Mouse (Mus musculus) megakaryocyte, embryonic 14.5 days (primary cell): ENCODE results near the gene Dgkz. TPM values are rescaled to one million over a fixed set of nuclear protein-coding genes. Genes with fewer than 3 reads are reported as not detected.

Source experiments
- H3K27me3 ChIP-seq: replicated peaks from 2 replicates; pipeline ENCODE3; 2012; ENCODE audit warnings: inconsistent platforms
- H3K36me3 ChIP-seq: replicated peaks from 2 replicates; pipeline ENCODE3; 2012; ENCODE audit warnings: low read length, inconsistent platforms, mixed read lengths
- H3K4me1 ChIP-seq: 2 replicates; pipeline ENCODE4 v1.6.1; 2012; ENCODE audit warnings: inconsistent platforms
- H3K4me3 ChIP-seq: replicated peaks from 2 replicates; pipeline ENCODE3; 2012; ENCODE audit warnings: moderate library complexity, mild to moderate bottlenecking, inconsistent platforms
- H3K9me3 ChIP-seq: 2 replicates; pipeline ENCODE4 v1.6.1; 2012; ENCODE audit warnings: inconsistent platforms
- FLI1 ChIP-seq: IDR thresholded peaks from 2 replicates; pipeline ENCODE4 v1.6.1; 2012; ENCODE audit warnings: low read length, inconsistent platforms, mixed read lengths
- GATA1 ChIP-seq: IDR thresholded peaks from 3 replicates; pipeline ENCODE4 v1.6.1; 2012; ENCODE audit warnings: mixed read lengths, low read length, inconsistent platforms, borderline replicate concordance
- polyA plus RNA-seq: library from polyadenylated mRNA; stranded (reverse); fragments of >175 nt; gene quantifications from 2 replicates; pipeline ENCODE4 v1.2.3, GENCODE M21; 2012; ENCODE audit warnings: low replicate concordance; ENCODE audit not compliant: insufficient read depth

The Dgkz gene
- polyA plus RNA-seq, 1 experiment, result 303 TPM

DNA sequence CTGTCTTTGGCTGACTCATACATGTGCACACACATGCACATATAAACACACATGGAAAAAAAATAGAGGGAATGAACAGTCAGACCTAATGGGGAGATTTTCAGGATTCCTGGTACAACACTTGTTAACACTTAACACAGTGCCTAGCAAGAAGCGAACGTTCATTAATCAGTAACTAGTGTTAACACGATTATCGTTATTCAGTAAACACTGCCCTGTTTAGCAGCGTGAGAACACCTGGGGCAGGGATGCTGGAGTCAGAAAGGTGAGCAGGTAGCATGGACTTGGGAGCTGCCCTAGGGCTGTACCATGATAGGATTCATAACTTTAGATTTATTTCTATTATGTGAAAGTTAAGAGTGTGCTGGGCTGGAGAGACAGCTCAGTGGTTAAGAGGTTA lies 20.3 kb upstream of the Dgkz start:
- TF ChIP-seq GATA1 (no peak), FLI1 (no peak)
- Histone ChIP-seq H3K4me3 (no peak overlapping the region), H3K27me3 (peaks cover 79% of the 10 kb centered on the region), H3K36me3 (no peaks in the 10 kb centered on the region), H3K4me1 (peaks cover 4% of the 10 kb centered on the region; the same call in 1 of the 2 replicates), H3K9me3 (no peaks in the 10 kb centered on the region)

DNA sequence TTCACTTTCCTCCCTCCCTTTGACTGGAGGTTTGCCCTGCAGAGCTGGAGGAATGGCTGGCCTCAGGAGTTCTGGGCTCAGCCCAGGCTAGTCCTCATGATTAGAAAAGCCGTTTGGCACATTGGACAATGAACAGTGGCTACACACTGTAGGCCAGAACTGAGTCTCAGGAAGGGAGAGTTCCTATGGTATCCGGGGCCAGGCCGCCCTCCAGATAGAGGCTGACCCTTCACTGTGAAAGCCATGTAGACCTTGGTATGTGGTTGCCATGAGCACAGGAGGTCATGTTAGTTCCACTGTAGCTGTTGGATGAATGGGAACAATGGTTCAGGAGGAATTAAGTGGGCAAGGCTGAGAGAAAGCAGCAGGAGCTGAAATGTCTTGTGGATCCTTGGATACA lies 17.7 kb upstream of the Dgkz start:
- H3K4me1 ChIP-seq, result peaks cover 4% of the 10 kb centered on the region; the same call in 1 of the 2 replicates
- H3K27me3 ChIP-seq, result peaks cover 71% of the 10 kb centered on the region
- H3K4me3 ChIP-seq, result no peak overlapping the region
- no peak for TF ChIP-seq FLI1
- TF ChIP-seq GATA1, result no peak
- H3K36me3 ChIP-seq, result no peaks in the 10 kb centered on the region
- peaks cover 7% of the 10 kb centered on the region for H3K9me3 ChIP-seq

DNA sequence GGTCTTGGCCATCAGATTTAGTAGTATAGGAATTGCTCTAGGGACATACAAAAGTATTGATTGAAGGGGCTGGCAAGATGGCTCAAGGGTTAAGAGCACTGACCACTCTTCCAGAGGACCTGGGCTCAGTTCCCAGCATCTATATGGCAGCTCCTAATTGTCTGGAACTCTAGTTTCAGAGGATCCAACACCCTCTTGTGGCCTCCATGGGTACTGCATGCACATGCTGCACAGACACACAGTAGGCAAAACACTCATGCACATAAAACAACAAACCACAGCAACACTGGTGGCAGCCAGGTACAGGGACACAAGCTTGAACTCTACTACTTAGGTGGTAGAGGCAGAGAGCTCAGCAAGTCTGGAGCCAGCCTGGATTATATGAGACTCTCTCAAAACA lies 14.1 kb upstream of the Dgkz start:
- H3K4me1 ChIP-seq, result peaks cover 36% of the 10 kb centered on the region
- peaks cover 7% of the 10 kb centered on the region for H3K9me3 ChIP-seq
- no peak overlapping the region for H3K4me3 ChIP-seq
- TF ChIP-seq FLI1 (no peak), GATA1 (no peak)
- peaks cover 41% of the 10 kb centered on the region for H3K27me3 ChIP-seq
- no peaks in the 10 kb centered on the region for H3K36me3 ChIP-seq

DNA sequence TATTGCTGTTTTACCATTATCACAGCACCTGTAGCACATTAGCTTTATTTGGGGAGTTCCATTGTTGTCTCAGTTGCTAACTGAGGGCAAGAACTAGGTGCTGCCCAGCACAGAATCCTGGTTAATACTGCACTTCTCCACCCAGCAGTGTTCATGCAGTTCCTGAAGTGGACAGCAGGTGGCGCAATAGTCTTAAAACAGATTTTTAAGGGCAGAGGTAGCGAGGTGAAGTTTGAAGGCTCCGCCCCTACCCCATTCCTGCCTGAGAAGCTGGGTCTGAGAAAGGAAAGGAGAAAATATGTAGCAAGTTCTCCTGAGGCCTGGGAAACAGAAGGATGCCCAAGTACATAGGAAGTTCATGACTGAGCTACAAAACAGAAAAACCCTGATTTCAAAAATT lies 11.9 kb upstream of the Dgkz start:
- Histone ChIP-seq H3K4me3 (no peak overlapping the region), H3K4me1 (peaks cover 52% of the 10 kb centered on the region), H3K9me3 (peaks cover 7% of the 10 kb centered on the region), H3K36me3 (peaks cover 9% of the 10 kb centered on the region), H3K27me3 (peaks cover 23% of the 10 kb centered on the region)
- no peak for TF ChIP-seq FLI1
- no peak for TF ChIP-seq GATA1

DNA sequence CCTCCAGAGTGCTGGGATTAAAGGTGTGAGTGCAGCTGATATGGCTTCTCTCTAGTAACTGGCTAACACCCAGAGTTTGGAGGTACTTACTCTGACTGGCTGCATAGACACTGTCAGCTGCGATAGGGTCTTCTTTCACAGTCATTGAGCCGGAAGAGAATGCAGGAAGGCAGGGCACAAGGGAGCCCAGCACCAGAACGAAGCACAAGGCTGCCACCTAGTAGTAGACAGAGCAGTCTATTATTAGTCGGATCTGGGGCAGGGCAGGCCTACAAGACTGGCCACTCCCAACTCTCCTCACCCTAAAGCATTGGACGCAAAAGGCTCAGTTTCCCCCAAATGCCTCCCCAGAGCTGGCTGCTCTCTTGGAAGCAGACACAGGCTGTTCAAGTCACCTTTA lies 10.4 kb upstream of the Dgkz start:
- peak overlapping the region; percentile 82 for H3K4me3 ChIP-seq
- peaks cover 10% of the 10 kb centered on the region for H3K36me3 ChIP-seq
- peaks cover 11% of the 10 kb centered on the region for H3K27me3 ChIP-seq
- peaks cover 7% of the 10 kb centered on the region for H3K9me3 ChIP-seq
- H3K4me1 ChIP-seq, result peaks cover 62% of the 10 kb centered on the region
- TF ChIP-seq FLI1 (no peak), GATA1 (no peak)

DNA sequence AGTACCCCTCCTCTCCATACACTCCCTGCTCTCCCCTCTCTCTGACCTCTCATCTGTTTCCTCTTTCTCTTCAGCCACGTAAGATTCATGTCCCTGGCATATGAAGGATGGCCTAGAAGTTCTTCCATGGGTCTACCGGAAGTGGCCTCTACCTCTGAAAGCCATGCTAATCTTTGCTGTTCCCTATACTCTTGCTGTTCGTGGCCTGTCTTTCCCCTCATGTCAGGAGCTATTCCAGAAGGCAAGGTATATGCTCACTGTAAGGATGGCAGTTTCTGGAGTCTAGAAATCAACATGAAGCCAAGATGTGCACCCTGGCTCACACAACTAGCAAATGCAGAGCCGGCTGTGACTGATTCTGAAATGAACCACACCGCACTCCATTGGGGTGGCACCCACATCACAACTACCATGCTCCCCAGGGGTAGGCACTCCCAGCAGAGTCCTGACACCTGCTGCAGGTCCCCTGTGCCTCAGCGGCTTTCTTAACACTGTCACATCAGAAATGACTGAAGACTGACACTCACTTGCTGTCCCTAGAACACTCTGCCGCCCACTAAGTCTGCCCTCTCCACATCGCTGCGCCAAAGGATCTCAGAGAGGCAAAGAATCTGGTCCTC lies 9.4 kb upstream of the Dgkz start:
- peaks cover 7% of the 10 kb centered on the region for H3K9me3 ChIP-seq
- peaks cover 10% of the 10 kb centered on the region for H3K36me3 ChIP-seq
- peak overlapping the region; percentile 91 for H3K4me3 ChIP-seq
- H3K27me3 ChIP-seq, result peaks cover 4% of the 10 kb centered on the region
- TF ChIP-seq GATA1, result no peak
- TF ChIP-seq FLI1, result no peak
- H3K4me1 ChIP-seq, result peaks cover 70% of the 10 kb centered on the region

DNA sequence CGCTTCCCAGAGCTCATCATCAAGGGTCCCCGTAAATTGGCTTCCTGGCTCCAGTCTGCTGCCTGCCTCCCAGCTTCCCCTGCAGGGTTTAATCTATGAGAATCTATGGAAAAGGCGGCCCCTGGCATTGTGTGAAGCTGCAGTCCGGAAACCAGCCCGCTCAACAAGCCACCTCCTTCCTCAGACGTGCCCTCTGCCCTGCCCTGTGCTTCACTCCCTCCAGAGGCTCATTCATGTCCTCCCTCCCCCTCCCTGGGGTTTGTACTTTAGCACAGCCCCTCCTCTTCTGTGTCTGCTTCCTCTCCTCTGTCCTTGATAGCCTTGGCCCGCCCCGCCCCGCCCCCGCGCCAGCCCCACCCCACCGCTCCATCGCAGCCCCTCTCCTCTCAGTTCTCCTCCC lies 8.8 kb upstream of the Dgkz start:
- TF ChIP-seq FLI1, result no peak
- no peak for TF ChIP-seq GATA1
- Histone ChIP-seq H3K9me3 (peaks cover 1% of the 10 kb centered on the region), H3K27me3 (peaks cover 8% of the 10 kb centered on the region), H3K4me1 (peaks cover 74% of the 10 kb centered on the region), H3K36me3 (peaks cover 10% of the 10 kb centered on the region), H3K4me3 (peak overlapping the region; percentile 91)

DNA sequence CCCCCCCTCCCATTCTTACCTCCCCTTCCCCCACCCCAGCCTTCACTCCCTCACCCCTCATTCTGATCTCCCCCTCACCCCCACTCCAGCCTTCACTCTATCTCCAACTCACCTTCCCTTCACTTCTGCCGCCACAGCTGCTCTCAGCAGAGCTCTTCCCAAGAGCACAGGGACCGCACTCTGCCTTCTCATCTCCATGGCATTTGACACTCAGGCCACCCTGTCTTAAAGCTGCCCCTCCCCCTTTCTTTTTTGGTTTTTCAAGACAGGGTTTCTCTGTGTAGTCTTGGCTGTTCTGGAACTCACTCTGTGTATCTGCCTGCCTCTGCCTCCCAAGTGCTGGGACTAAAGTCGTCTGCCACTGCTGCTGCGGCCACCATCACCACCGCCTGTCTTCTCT lies 5.2 kb upstream of the Dgkz start:
- TF ChIP-seq FLI1 (no peak), GATA1 (no peak)
- Histone ChIP-seq H3K36me3 (peaks cover 10% of the 10 kb centered on the region), H3K9me3 (no peaks in the 10 kb centered on the region), H3K4me3 (no peak overlapping the region), H3K27me3 (peaks cover 42% of the 10 kb centered on the region), H3K4me1 (peaks cover 78% of the 10 kb centered on the region)

DNA sequence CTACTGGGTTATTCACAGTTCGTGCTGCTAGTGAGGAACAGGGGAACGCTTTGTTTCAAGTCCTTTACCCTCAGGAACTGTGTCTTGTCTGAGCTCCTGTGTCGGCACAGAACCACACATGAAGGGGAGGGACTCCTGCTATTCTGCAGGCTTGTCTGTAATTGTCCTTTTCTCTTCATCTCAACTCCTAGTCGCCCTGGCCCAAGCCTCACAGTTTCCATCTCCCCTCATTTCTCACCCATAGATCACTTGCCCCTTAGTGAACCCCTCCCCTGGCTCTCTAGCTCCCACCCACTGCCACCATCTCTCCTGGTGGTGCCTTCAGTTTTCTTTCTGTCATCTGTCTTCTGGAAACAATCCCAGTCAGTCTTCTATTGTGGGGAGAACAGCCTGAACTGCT lies 4.6 kb upstream of the Dgkz start:
- Histone ChIP-seq H3K9me3 (no peaks in the 10 kb centered on the region), H3K27me3 (peaks cover 48% of the 10 kb centered on the region), H3K4me3 (no peak overlapping the region), H3K4me1 (peaks cover 78% of the 10 kb centered on the region), H3K36me3 (peaks cover 10% of the 10 kb centered on the region)
- TF ChIP-seq GATA1, result no peak
- TF ChIP-seq FLI1, result no peak

DNA sequence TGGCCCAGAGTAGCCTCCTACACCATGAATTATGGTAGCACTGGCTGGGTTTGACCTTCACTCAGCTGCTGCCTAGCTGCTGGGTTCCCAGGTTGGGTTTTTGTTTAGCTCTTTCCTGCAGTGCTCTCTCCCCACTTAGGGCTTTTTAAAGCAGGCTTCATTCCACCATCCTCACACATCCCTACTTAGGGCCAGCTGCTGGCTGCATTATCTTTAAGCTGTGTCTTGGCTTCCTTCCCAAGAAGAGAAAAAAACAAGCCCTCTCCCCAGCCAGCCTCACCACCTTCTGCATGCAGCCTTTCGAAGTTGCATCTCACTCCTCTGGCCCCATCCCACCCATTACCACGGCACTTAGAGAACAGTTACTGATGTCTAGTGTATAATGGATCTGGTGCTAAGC lies 2.9 kb upstream of the Dgkz start:
- no peak overlapping the region for H3K4me3 ChIP-seq
- peaks cover 65% of the 10 kb centered on the region for H3K27me3 ChIP-seq
- H3K4me1 ChIP-seq, result peaks cover 72% of the 10 kb centered on the region
- H3K36me3 ChIP-seq, result peaks cover 10% of the 10 kb centered on the region
- H3K9me3 ChIP-seq, result no peaks in the 10 kb centered on the region
- TF ChIP-seq GATA1 (no peak), FLI1 (no peak)
